Mouse (Mus musculus) embryo, embryonic 10.5 days (tissue): ENCODE results near the gene Ptchd4.

Source experiments
- DNase-seq: peaks from one replicate; pipeline ENCODE4 v3.0.0-alpha.2; 2015; ENCODE audit warnings: low spot score

Gene Ptchd4

DNA sequence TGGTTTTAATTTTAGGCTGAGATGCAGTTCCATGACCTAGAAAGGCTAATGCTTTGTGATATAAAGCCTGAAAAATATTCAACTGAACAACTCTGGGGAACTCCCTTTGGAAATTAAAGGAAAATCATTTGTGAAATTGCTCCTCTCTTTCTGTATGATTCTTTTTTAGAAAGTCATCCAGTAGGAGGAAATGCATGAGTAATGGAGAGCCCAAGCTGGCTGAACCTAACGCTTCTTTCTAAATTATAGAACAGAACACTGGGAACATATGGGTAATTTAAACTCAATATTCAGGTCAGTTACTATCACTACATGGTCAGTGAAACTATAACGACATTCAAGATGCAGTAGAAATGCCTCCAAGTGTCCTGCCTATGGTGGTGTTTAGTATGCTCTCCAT, 114.6 kb downstream of the Ptchd4 start:
- DNase-seq = no peak

DNA sequence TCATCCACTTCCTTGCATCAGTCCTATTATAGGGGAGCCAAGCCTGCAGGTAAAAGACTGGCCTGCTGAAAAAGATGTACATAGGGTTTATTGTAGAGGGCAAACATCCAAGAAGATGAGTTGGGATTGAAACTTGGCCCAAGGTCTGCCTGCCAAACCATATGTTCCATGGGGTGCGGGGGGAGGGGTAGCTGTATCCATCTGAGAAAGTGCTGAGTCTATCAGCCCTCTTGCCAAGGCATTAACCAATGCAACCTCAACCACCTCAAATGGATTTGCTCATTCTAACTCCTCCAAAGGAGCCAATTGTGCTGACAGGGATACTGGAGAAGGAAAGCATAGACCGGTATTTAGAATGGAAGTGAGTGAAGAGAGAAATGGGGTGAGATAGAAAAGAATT, 136.5 kb downstream of the Ptchd4 start:
- DNase-seq = no peak

DNA sequence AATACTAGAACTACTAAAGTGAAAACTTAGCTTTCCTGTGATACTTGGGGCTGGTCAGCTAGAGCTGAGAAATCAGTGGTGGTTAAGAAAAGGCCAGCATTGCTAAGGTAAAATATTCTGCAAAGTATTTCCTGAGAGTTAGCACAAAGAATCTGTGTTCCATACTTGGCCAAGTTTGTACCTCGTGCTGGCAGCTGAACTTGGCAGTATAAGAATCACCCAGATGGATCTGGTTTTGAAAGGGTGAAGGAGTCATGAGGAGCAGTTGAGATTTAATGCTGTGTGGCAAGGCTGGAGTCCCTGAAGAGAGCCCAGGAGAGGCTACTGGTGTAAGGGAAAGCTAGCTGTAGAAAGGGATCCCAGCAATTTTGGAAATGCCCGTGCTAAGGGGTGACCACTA, 140.7 kb downstream of the Ptchd4 start:
- no peak for DNase-seq

DNA sequence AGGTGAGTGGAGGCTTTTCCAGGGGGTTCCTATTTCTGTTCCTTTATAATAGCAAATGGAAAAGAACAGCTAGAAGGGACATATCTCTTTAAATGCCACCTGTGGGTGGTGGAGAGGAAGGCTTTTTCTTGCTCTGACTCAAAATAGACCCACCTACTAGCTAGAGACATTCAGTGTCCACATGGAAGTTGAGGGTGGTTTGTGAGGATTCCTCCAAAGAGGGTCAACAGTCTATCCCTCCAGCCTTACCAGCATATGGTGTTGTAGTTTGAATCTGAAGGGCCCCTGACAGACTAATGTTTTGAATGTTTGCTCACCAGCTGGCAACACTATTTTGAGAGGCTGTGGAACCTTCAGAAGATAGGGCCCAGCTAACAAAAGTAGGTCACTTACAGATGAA, 147.0 kb downstream of the Ptchd4 start:
- no peak for DNase-seq

DNA sequence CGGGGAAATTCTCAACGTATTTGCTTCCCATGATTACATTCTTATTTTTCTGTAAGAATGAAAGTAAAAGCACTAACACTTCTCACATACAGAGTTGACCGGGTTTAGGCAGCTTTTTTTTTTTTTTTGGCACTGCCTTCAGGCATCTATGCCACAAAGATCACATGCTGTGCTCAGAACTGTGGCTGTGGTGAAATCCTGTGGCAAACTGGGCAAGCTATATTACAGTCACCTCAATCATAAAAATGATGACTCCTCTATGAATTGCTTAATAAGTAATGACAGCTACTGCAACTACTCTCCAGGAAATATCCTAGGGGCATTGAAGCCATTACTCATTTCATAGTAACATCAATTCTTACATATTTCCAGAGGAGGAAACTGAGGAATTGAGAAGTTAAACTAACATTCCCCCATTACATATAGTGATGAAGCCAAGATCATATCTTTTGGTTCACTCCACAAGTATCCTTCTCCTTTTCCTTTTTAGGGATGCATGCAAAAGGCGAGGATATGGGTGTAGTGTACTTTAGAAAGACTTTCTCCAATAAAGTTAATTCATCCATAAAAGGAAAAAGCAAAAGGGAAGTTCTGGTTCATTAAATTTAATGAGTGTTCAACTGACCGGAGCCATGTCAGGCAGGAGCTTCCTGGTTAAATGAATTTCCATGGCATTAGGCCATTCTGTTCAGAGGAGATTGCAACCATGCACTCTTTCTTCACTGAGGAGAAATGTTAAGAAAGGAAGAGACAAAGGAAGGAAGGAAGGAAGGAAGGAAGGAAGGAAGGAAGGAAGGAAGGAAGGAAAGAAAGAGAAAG, 164.6 kb downstream of the Ptchd4 start:
- DNase-seq = no peak

DNA sequence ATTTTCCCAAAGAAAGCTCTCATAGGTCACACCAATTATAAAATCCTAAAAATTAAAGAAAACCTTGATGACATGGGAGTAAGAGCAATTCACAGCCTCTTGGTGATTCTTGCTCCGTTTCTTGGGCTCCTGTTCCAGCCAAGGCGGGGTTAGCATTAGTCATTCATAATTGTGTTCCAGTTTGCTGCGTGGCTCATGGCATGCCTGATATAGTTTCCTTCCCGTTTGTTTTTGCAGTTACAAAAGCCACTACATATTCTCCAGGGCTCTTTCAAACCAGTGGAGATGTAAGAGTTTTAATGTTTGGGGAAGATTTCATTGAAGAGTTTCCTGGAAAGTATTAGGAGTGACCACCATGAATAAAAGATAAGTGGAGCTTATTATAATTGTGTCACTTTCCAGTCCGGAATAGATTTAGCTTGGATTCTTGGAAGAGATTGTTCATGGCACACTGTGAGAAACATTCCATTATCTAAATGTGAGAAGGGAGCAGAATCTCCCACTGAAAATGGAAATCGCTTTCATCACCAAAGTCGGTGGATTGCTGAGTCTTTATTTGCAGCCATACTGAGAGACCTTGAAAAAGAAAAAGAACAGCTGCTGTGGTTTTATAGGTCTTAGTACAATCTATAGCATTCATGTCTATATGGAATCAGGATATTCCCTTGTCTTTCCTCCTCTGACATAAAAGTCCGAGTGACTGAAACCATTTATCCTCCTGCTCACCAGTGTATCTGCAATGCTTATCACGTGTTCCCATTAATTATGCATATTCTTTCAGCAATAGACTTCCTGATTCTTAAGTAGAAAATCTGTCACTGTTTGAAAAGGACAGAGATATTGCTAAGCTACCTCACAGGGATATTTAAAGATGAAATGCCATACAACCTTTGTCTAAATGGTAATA, 193.9 kb downstream of the Ptchd4 start:
- DNase-seq = no peak

DNA sequence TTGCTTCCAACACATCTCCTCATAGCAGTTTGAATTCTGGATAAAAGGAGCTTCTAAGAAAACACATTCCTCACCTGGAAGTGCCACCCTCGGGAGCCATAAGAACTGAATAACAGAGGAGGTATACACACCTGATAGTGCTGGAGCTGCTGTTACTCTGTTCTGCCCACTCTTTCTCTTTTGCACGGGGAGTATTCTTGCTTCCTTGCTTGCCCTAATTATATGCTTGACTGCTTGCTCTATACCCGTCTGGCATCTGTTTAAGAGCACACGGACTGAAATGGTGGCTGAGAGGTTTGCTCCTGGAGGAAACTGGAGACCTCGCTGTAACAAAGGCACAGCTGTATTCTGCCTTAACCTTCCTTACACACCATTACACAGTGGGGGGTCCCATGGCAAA, 214.4 kb downstream of the Ptchd4 start:
- DNase-seq = peak; percentile 2

DNA sequence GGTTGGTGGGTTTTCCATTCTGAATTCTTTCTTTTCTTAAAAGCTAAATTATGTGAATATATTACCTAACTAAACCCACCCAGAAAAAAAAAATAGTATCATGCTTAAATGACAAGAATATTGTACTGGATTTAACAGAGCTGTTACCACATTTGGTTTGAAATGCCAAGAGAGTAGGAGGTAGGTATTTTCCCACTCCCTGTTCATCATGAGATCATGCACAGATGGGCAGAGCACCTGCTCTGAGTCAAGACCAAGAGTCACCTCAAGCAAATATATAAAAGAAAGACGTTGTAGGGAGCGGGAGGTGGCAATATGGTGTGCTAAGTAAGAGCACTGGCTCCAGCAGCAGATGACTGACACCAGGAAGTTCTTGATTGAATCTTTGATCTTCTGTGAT, 233.8 kb downstream of the Ptchd4 start:
- no peak for DNase-seq
